Mouse (Mus musculus) megakaryocyte-erythroid progenitor cell, adult 5-6 weeks (primary cell): ENCODE data around the gene Mrps33. TPM values are rescaled to one million over a fixed set of nuclear protein-coding genes. Genes with fewer than 3 reads are reported as not detected.

Experiments
- ATAC-seq: replicated peaks from 2 replicates; pipeline ENCODE4 v1.8.0; 2016; ENCODE audit warnings: mild to moderate bottlenecking, inconsistent platforms; ENCODE audit not compliant: severe bottlenecking, poor library complexity, low FRiP score, low TSS enrichment
- total RNA-seq, 2 experiments: library from RNA; stranded (forward) in 1 of 2; stranded (reverse) in 1 of 2; fragments of 200-1000, 215-1000 nt in 1 of 2; fragments of >200 nt in 1 of 2; fragmentation: Nextera tagmentation in 1 of 2; gene quantifications; 2 replicates each; pipeline ENCODE4 v1.2.3; 2014 to 2017

Mrps33 gene
- total RNA-seq, 2 experiments from 2014 or later = 46.4 to 101 TPM

DNA sequence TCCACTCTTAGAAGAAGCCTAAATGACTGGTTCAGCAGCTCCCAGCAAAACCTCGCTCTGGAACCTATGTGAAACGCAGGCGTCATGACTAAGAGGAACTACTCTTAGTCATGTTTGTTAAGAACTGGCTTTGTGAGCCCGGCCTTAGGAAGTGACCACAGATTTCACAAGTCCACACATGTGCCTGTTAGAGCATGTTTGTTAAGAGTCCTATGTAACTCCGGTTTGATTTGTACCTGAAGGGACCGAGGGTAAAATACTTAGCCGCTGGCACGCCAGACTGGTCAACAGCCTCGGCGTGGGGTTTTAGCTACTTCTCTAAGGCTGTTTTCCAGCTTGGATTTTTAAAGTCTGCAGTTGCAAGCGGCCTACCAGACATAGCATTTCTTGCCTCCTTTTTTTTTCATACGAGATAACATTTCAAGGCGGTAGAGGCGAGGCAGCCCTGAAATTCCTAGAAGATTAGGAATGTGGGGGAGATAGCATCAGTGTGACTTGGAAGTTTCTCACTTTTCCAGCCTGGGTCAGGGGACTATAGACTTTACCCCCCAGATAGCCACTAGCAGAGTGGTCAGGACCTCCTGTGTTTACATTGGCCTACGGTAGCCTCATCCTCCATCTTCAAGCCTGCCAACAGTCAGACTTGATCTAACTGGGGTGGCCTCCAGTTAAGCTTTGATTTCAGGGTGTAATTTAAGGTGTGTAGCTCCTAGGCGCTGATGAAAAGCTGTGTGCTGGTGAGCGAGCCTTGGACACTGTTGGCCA lies 28.8 kb downstream of the Mrps33 start:
- ATAC-seq = no peak

- ATAC-seq = no peak
These were observed 29.7 kb downstream of the Mrps33 start for GRCm38 (mm10) chr6:39780857-39781666.

- no peak for ATAC-seq
These were observed 32.3 kb downstream of the Mrps33 start for GRCm38 (mm10) chr6:39778506-39778905.

- ATAC-seq = no peak
These were observed 34.5 kb downstream of the Mrps33 start for GRCm38 (mm10) chr6:39776275-39776674.

- ATAC-seq = no peak
These were observed 35.8 kb downstream of the Mrps33 start for GRCm38 (mm10) chr6:39775029-39775428.

GRCm38 (mm10) chr6:39757229-39757628 lies 53.6 kb downstream of the Mrps33 start:
- no peak for ATAC-seq

Other genes starting within 250 kb of the Mrps33 start
- 12.0 and 39.5 TPM in 2 replicates for gene Adck2, start 237.1 kb downstream of the Mrps33 start, total RNA-seq (2014; fragmentation: Nextera tagmentation)
- 7.6 and 11.8 TPM in 2 replicates for gene Adck2, start 237.1 kb downstream of the Mrps33 start, total RNA-seq (2017)
- 0.96 and 2.5 TPM in 2 replicates for gene Gm42420, start 225.2 kb downstream of the Mrps33 start, total RNA-seq (2014; fragmentation: Nextera tagmentation)
- gene Gm42420, start 225.2 kb downstream of the Mrps33 start, total RNA-seq (2017) = not detected in 2 replicates
- 159 and 176 TPM in 2 replicates for gene Ndufb2, start 218.4 kb downstream of the Mrps33 start, total RNA-seq (2014; fragmentation: Nextera tagmentation)
- 65.9 and 71.6 TPM in 2 replicates for gene Ndufb2, start 218.4 kb downstream of the Mrps33 start, total RNA-seq (2017)
- gene Braf, start 85.5 kb downstream of the Mrps33 start, total RNA-seq (2014; fragmentation: Nextera tagmentation) = 29.7 and 30.3 TPM in 2 replicates
- 11.6 and 24.4 TPM in 2 replicates for gene Braf, start 85.5 kb downstream of the Mrps33 start, total RNA-seq (2017)
- gene Tmem178b, start 62.3 kb upstream of the Mrps33 start, total RNA-seq (2014; fragmentation: Nextera tagmentation) = not detected in 2 replicates
- gene Tmem178b, start 62.3 kb upstream of the Mrps33 start, total RNA-seq (2017) = not detected in 2 replicates